Mouse (Mus musculus) limb, embryonic 14.5 days (tissue): Measurements from ENCODE around the gene Fas. TPM values are rescaled to one million over a fixed set of nuclear protein-coding genes. Genes with fewer than 3 reads are reported as not detected.

Source experiments
- ATAC-seq: fragments of 200-750 bp; cut with Nextera tagmentation; 2 replicates; pipeline ENCODE4 v1.8.0; 2017; ENCODE audit warnings: low read depth, moderate number of reproducible peaks, moderate TSS enrichment; ENCODE audit not compliant: low FRiP score
- DNase-seq: peaks from one replicate; pipeline ENCODE4 v3.0.0-alpha.2; 2015; ENCODE audit warnings: low spot score
- H3K27ac ChIP-seq: fragments of 300-500 bp; sonication (generic); replicated peaks from 2 replicates; pipeline ENCODE4 v1.5.1; 2014; ENCODE audit warnings: low read depth, mild to moderate bottlenecking, low read length, moderate library complexity, mixed read lengths
- H3K27me3 ChIP-seq: fragments of 300-500 bp; sonication (generic); 2 replicates; pipeline ENCODE4 v1.6.1; 2014; ENCODE audit warnings: low read length, mixed read lengths; ENCODE audit not compliant: control insufficient read depth, insufficient read depth
- H3K36me3 ChIP-seq: fragments of 300-500 bp; sonication (generic); 2 replicates; pipeline ENCODE4 v1.6.1; 2014; ENCODE audit warnings: mild to moderate bottlenecking, low read length, moderate library complexity, mixed read lengths; ENCODE audit not compliant: control insufficient read depth, insufficient read depth
- H3K4me1 ChIP-seq: fragments of 300-500 bp; sonication (generic); 2 replicates; pipeline ENCODE4 v1.6.1; 2014; ENCODE audit warnings: antibody characterized with exemption, low read length, mixed read lengths; ENCODE audit not compliant: control insufficient read depth, insufficient read depth
- H3K4me2 ChIP-seq: fragments of 300-500 bp; sonication (generic); replicated peaks from 2 replicates; pipeline ENCODE4 v1.6.1; 2014; ENCODE audit warnings: low read depth, mild to moderate bottlenecking, low read length, moderate library complexity; ENCODE audit not compliant: severe bottlenecking
- H3K4me3 ChIP-seq: fragments of 300-500 bp; sonication (generic); replicated peaks from 2 replicates; pipeline ENCODE4 v1.5.1; 2014; ENCODE audit warnings: low read length
- H3K9ac ChIP-seq: fragments of 300-500 bp; sonication (generic); 2 replicates; pipeline ENCODE4 v1.6.1; 2014; ENCODE audit warnings: mild to moderate bottlenecking, low read depth, low read length, moderate library complexity; ENCODE audit not compliant: severe bottlenecking
- H3K9me3 ChIP-seq: fragments of 300-500 bp; sonication (generic); 2 replicates; pipeline ENCODE4 v1.6.1; 2016; ENCODE audit warnings: low read length; ENCODE audit not compliant: control insufficient read depth
- POLR2A ChIP-seq: fragments of 200-500 bp; IDR thresholded peaks from 2 replicates; pipeline ENCODE4 v1.8.0; 2012; ENCODE audit warnings: inconsistent platforms, mild to moderate bottlenecking, moderate library complexity, borderline replicate concordance; ENCODE audit not compliant: insufficient read depth, insufficient read length; ENCODE audit errors: extremely low read depth
- WGBS: fragments of 180-500 bp; shearing (Covaris S2); extraction: QIAGEN DNeasy Blood & Tissue Kit; methylation state at CpG from one replicate; pipeline ENCODE4 v1.1.7; 2014; 5-methylcytosine and 5-hydroxymethylcytosine counted together
- polyA plus RNA-seq, 2 experiments: library from polyadenylated mRNA; depleted of rRNA in 1 of 2; stranded (reverse) in 1 of 2; unstranded in 1 of 2; fragments of >200 nt; fragmentation: Nextera tagmentation in 1 of 2; extraction: Ambion mirVana in 1 of 2; gene quantifications; 2 replicates each; pipeline versions ENCODE4 v1.2.1 to v1.2.3; 2012 to 2014

Gene Fas
- polyA plus RNA-seq (2012; rRNA removed) (1.3 and 1.7 TPM in 2 replicates), polyA plus RNA-seq (2014; fragmentation: Nextera tagmentation; extraction: Ambion mirVana) (4.2 and 6.1 TPM in 2 replicates)

DNA sequence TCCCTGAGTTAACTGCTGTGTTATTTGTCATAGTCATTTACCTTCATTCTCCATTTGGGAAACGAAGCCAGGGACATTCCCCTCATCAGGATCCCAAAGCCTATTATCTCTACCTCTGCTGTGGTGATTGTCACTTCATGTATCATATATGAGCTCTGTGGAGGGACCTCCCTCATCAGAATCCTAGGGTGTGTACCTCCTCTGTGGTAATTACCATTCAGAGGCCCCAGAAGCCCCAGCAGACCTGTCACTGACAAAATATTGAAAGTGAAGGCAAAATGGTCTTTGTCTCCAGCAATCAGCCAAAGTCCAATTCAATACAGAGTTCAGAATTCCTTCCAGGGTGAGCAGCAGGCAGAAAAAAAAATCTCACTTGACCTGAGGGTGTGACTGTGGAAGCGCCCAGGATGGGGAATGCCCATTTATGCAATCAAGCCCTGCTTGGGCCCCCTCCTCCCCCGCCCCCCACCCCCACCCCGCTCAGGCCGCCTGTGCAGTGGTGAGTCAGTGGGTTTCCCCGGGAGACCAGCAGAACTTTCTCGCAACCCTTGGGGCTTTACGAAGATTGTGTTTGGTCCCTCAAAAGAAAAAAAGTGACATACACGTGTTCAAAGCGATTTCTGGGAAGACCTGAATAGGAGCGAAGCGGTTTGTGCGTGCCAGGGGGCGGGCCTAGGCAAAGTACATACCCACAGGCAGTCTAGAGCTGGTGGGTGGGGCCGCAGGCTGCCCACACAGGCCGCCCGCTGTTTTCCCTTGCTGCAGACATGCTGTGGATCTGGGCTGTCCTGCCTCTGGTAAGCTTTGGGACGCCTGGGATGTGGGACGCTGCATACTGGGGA is at the start of gene Fas:
Gene Fas (plus strand): TSS at position 719 of the 842 bp plus-strand sequence.
- no peaks in the 10 kb centered on the region for H3K36me3 ChIP-seq
- H3K4me2 ChIP-seq: peak within 1 kb of the TSS; percentile 81
- H3K4me3 ChIP-seq: peak within 1 kb of the TSS; percentile 44
- no peak for TF ChIP-seq POLR2A
- peak within 1 kb of the TSS; percentile 46 for H3K9ac ChIP-seq
- no peak within 1 kb of the TSS for H3K27ac ChIP-seq
- DNase-seq: peak; percentile 54
- ATAC-seq: peak; percentile 91
- H3K27me3 ChIP-seq: no peaks in the 10 kb centered on the region
- no peaks in the 10 kb centered on the region for H3K9me3 ChIP-seq
- no peaks in the 10 kb centered on the region; the same call in 1 of the 2 replicates for H3K4me1 ChIP-seq
- WGBS: 6% methylated on average over 18 of the region's 19 CpGs

DNA sequence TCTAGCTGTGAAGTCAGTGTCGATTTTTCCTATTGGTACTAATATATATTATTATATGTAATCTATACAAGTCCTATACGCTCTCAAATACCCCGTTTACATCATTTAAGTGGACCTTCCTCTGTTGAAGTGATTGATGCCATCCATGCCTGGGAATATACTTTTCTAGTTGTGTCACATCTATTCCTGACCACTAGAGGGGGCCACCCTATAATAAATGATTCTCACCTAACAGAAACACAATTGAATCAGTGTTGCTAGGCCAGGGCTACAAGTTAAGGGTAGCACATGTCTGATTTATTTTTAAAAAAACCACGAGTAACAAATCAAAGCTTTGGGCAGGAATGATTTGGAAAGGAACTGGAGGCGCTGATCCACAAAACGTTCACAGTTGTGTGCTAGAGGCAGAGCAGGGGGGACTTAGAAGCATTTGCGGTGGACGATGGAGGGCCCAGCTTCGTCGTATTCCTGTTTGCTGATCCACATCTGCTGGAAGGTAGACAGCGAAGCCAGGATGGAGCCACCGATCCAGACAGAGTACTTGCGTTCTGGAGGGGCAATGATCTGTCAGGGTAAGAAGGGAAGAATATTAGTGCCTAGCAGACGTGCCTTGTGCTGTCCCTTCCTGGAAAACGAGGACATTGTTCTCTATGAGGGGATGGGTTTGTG is 49.1 kb upstream of the Fas start:
- peak; percentile 32; the same call in 1 of the 2 replicates for ATAC-seq
- no peak overlapping the region for H3K9ac ChIP-seq
- DNase-seq: peak; percentile 31
- peaks cover 20% of the 10 kb centered on the region for H3K36me3 ChIP-seq
- H3K4me2 ChIP-seq: no peak overlapping the region
- H3K27ac ChIP-seq: no peak overlapping the region
- no peaks in the 10 kb centered on the region for H3K9me3 ChIP-seq
- no peak overlapping the region for H3K4me3 ChIP-seq
- no peaks in the 10 kb centered on the region for H3K27me3 ChIP-seq
- TF ChIP-seq POLR2A: no peak
- WGBS: 63% methylated on average over 15 of the region's 15 CpGs
- no peaks in the 10 kb centered on the region for H3K4me1 ChIP-seq

DNA sequence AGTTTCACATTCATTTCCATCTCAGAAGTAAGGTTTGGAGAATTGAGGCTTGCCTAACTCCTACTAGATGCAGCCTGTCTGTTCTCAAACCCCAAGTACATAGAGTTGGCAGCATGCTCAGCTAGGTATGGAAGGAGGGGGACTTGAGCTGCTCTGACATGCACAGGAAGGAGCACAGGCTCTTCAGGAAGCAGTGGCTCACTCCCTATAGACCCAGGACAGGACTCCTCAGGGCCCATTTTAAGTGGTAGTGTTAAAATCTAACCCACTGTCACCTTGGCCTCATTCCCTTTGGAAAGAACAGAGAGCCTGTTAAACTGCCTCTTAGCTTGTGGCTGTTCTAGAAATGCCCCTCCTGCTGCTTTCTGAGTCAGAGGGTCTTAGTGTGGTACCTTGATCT is 47.5 kb upstream of the Fas start:
- H3K4me3 ChIP-seq: no peak overlapping the region
- H3K4me1 ChIP-seq: no peaks in the 10 kb centered on the region
- H3K27me3 ChIP-seq: no peaks in the 10 kb centered on the region
- no peak overlapping the region for H3K9ac ChIP-seq
- TF ChIP-seq POLR2A: no peak
- H3K27ac ChIP-seq: no peak overlapping the region
- H3K36me3 ChIP-seq: peaks cover 14% of the 10 kb centered on the region
- no peak overlapping the region for H3K4me2 ChIP-seq
- DNase-seq (no peak), ATAC-seq (no peak)
- H3K9me3 ChIP-seq: no peaks in the 10 kb centered on the region

DNA sequence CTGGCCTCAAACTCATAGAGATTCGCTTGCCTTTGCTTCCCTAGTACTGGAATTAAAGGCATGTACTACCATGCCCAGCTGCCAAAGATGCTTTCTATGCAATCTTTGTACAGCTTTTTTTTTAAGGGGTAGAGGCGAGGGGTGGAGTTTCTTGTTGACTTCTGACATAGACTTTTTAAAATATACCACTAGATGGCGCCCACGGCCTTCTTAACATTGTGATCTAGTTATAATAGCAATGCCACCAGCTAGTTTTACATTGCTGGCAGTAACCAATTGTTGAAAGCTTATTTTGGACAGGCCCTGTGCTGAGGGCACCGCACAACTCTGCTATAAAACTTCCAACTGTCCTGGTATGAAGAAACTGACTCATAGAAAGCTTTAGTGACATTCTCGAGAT is 46.4 kb upstream of the Fas start:
- WGBS: 11% methylated on average over 6 of the region's 6 CpGs
- DNase-seq (peak; percentile 97), ATAC-seq (peak; percentile 36; the same call in 1 of the 2 replicates)
- Histone ChIP-seq H3K9ac (no peak overlapping the region), H3K27ac (no peak overlapping the region), H3K9me3 (no peaks in the 10 kb centered on the region), H3K27me3 (no peaks in the 10 kb centered on the region), H3K4me1 (no peaks in the 10 kb centered on the region), H3K4me3 (no peak overlapping the region), H3K36me3 (peaks cover 10% of the 10 kb centered on the region; the same call in 1 of the 2 replicates), H3K4me2 (no peak overlapping the region)
- TF ChIP-seq POLR2A: no peak

DNA sequence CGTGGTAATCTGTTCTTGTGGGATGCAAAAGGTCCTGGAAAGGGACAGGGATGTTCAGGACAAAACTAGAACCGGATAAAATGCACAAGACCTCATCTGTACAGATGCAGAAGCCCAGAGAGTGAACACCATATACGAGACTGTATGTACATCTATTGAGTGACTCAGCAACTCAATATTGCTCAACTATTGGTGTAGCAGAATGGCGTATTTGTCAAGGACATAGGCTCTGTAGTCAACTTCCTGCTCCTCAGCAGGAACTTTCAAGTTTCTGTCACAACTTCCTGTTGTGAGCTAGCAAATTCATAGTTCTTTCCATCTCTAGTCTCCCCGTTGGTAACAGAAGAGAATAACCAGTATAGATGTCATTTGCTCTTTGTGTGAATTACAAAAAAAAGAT is 41.9 kb upstream of the Fas start:
- ATAC-seq (no peak), DNase-seq (no peak)
- no peak overlapping the region for H3K9ac ChIP-seq
- H3K9me3 ChIP-seq: no peaks in the 10 kb centered on the region
- no peaks in the 10 kb centered on the region for H3K36me3 ChIP-seq
- no peaks in the 10 kb centered on the region for H3K4me1 ChIP-seq
- TF ChIP-seq POLR2A: no peak
- 78% methylated on average over 5 of the region's 5 CpGs for WGBS
- H3K4me2 ChIP-seq: no peak overlapping the region
- no peak overlapping the region for H3K27ac ChIP-seq
- H3K27me3 ChIP-seq: no peaks in the 10 kb centered on the region
- no peak overlapping the region for H3K4me3 ChIP-seq
